ENCODE assay signal across 9 mouse cellular contexts in the genomic region with DNA sequence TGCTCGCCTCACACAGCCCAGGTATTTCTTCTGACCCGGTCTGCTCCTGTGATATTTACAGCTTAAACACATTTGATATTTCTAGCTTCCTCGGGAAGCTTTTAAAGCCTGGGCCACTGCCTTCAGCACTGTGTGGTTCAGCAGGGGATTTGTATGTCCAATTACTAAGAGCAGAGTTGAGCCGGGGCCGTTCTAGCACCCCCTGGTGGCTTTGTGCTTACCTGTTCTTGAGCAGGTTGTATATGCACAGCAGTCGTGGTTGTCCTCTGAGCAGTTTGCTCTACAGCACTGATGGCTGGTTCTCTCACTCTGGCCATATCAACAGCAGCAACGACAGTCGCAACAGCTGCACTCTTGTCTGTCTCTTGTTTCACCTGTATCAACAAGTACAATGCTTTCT. TPM values are rescaled to one million over a fixed set of nuclear protein-coding genes. Genes with fewer than 3 reads are reported as not detected.
DNase-seq lines count a peak whose midpoint lies in the region; ATAC-seq and TF ChIP-seq lines count a peak whose summit lies in the region.
"Had no signal": no experiment of that assay in that cellular context is flagged by ENCODE, and none has a peak within 500 bp of the region (broad histone marks: within the 10 kb centered on the region; RNA-seq: fewer than 3 reads in every experiment).

No protein-coding gene starts in this region.

- no peaks in the 10 kb centered on the region for H3K27me3 ChIP-seq in E14TG2a.4 (ENCODE audit: insufficient read depth, low read length)
- no peaks in the 10 kb centered on the region for H3K27me3 ChIP-seq in lung, postnatal 0 days (replicated peaks; ENCODE audit: insufficient read depth, low read length)
- H3K27me3 ChIP-seq: limb, embryonic 15.5 days had no signal

- no peak overlapping the region for H3K4me3 ChIP-seq in E14TG2a.4 (replicated peaks; ENCODE audit: low read length)
- H3K4me3 ChIP-seq in lung, postnatal 0 days (ENCODE audit: low read depth, low read length): no peak overlapping the region
- H3K4me3 ChIP-seq: limb, embryonic 15.5 days had no signal

- 17% methylated on average over 8 of the region's 8 CpGs for WGBS in lung, postnatal 0 days

- H3K9ac ChIP-seq in lung, postnatal 0 days (replicated peaks; ENCODE audit: low read depth): no peak overlapping the region
- H3K9ac ChIP-seq: limb, embryonic 15.5 days had no signal

- H3K36me3 ChIP-seq in E14TG2a.4 (ENCODE audit: insufficient read depth, low read length): no peaks in the 10 kb centered on the region
- no peaks in the 10 kb centered on the region for H3K36me3 ChIP-seq in lung, postnatal 0 days (ENCODE audit: insufficient read depth, low read length)
- H3K36me3 ChIP-seq: limb, embryonic 15.5 days had no signal

- no peak for TF ChIP-seq EP300 in lung, postnatal 0 days (IDR thresholded peaks at IDR 0.05)

- DNase-seq in adrenal gland, postnatal 10 days: peak; percentile 87
- peak; percentile 77 for DNase-seq in embryo, embryonic 9.5 days (ENCODE audit: extremely low spot score)
- DNase-seq in layer of hippocampus, adult 8-10 months (ENCODE audit: low spot score in 2 of 2): peak; percentile 40 to 73
- DNase-seq in lung, postnatal 0 days (ENCODE audit: low spot score): peak; percentile 79
- DNase-seq in retina, adult 2 months (ENCODE audit: low read depth, low spot score): peak; percentile 43
- peak; percentile 44 to 70 for DNase-seq in urinary bladder, postnatal 36 days (ENCODE audit: low spot score in 2 of 2)

- H3K27ac ChIP-seq in lung, postnatal 0 days (ENCODE audit: low read length): no peak overlapping the region
- H3K27ac ChIP-seq: limb, embryonic 15.5 days had no signal

- peaks cover 4% of the 10 kb centered on the region; the same call in 1 of the 2 replicates for H3K4me1 ChIP-seq in E14TG2a.4 (replicated peaks; ENCODE audit: low read depth, low read length)
- H3K4me1 ChIP-seq in lung, postnatal 0 days (ENCODE audit: insufficient read depth, low read depth, low read length): no peaks in the 10 kb centered on the region
- H3K4me1 ChIP-seq: limb, embryonic 15.5 days had no signal

- peak; percentile 67 for TF ChIP-seq CTCF in E14TG2a.4 (conservative IDR thresholded peaks at IDR 0.05; ENCODE audit: low read length)
- peak; percentile 87 for TF ChIP-seq CTCF in lung, postnatal 0 days (IDR thresholded peaks at IDR 0.05)

- peak; percentile 87 to 95 for ATAC-seq in hematopoietic stem cell, adult 5-6 weeks (replicated peaks in 1 of 2; ENCODE audit: insufficient read depth in 1 of 2, low FRiP score in 2 of 2, low TSS enrichment in 1 of 2, low read depth in 1 of 2, poor library complexity in 2 of 2, severe bottlenecking in 2 of 2)
- ATAC-seq in lung, postnatal 0 days: peak; percentile 76

- H3K4me2 ChIP-seq in lung, postnatal 0 days (replicated peaks; ENCODE audit: low read depth, low read length): no peak overlapping the region
- H3K4me2 ChIP-seq: limb, embryonic 15.5 days had no signal

- H3K9me3 ChIP-seq in E14TG2a.4 (ENCODE audit: low read length): no peaks in the 10 kb centered on the region
- H3K9me3 ChIP-seq in lung, postnatal 0 days (ENCODE audit: low read length): no peaks in the 10 kb centered on the region
- H3K9me3 ChIP-seq: limb, embryonic 15.5 days had no signal

RNA-seq across cellular contexts. Expression of a gene that starts 13.4 kb away (rescaled TPM):
- total RNA-seq in adrenal gland, postnatal 10 days (2021): 100 to 1,000 TPM in 1 of 2 experiments, 10 to 100 TPM in 1; 87.1 to 370 TPM
- 0.10 and 0.13 TPM in 2 replicates for total RNA-seq in hematopoietic stem cell, adult 5-6 weeks (2017)
- 1 to 10 TPM in 2 of 4 experiments, under 1 TPM in 2; 0.61 to 2.8 (median 1.2) TPM for total RNA-seq in layer of hippocampus, adult 8-10 months (2022)
- 5.5 and 9.0 TPM in 2 replicates for polyA plus RNA-seq in lung, postnatal 0 days (2015; fragmentation: Nextera tagmentation; extraction: Ambion mirVana)

Comparison
In these comparisons a context has a peak if more than half of its experiments do, and no peak if none do; other contexts are left out.
1. RNA of a gene that starts 13.4 kb away (total RNA-seq): 87.1 to 370 TPM in adrenal gland, postnatal 10 days; 0.61 to 2.8 TPM in layer of hippocampus, adult 8-10 months and 0.10 to 0.13 TPM in hematopoietic stem cell, adult 5-6 weeks; every median in the first group is over 10 times any median in the second.
2. Peak in every context shown above with its lines, with median percentiles within 50 percentile points of each other: DNase-seq.